Mouse (Mus musculus): ENCODE results near the gene Camta1. TPM values are rescaled to one million over a fixed set of nuclear protein-coding genes. Genes with fewer than 3 reads are reported as not detected.

Gene Camta1
- polyA plus RNA-seq, 2 experiments: 7.3 to 32.8 TPM

GRCm38 (mm10) chr4:151302195-151303126, 559.2 kb downstream of the Camta1 start:
- no peak for TF ChIP-seq EP300 (IDR thresholded peaks at IDR 0.05; ENCODE audit: low read depth)
- peak; percentile 68 for TF ChIP-seq CTCF (IDR thresholded peaks at IDR 0.05; ENCODE audit: low read depth)
- H3K4me3 ChIP-seq (ENCODE audit: insufficient read depth in 1 of 2, low read depth in 2 of 2, low read length in 2 of 2): no peak overlapping the region
- no peaks in the 10 kb centered on the region for H3K4me1 ChIP-seq (replicated peaks; ENCODE audit: control insufficient read depth in 2 of 2, insufficient read depth in 2 of 2, low read length in 1 of 2)
- ATAC-seq (ENCODE audit: insufficient read depth) (no peak), DNase-seq (ENCODE audit: low read depth in 3 of 3, low spot score in 3 of 3) (no peak)
- WGBS (ENCODE audit: insufficient replicate concordance): 43% methylated on average over 11 of the region's 11 CpGs
- H3K4me2 ChIP-seq (ENCODE audit: low read depth): no peak overlapping the region
- no peak overlapping the region for H3K27ac ChIP-seq
- no peaks in the 10 kb centered on the region for H3K36me3 ChIP-seq (replicated peaks; ENCODE audit: control insufficient read depth, insufficient read depth, low read depth)
- no peaks in the 10 kb centered on the region for H3K27me3 ChIP-seq (ENCODE audit: control insufficient read depth, insufficient read depth, low read length)
- no peak overlapping the region for H3K9ac ChIP-seq (replicated peaks)
- no peaks in the 10 kb centered on the region for H3K9me3 ChIP-seq (ENCODE audit: control insufficient read depth, low read length)

DNA sequence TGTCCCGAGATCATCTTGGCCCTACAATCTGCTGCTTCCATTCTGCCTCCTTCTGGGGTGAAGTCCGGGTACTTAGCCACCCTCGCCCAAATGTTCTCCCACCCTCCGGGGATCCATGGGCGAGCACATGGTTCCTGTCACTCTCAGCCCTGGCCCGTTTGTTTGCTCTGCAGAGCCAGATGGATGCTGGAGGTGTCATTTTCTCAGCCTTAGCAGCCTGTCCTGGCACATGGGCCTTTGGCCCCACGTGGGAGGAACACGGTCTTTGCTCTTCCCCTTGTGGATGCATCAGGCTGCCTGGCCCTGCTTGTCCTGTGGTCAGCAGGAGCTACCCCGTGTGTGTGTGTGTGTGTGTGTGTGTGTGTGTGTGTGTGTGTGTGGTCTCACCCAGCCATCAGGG, 560.3 kb downstream of the Camta1 start:
- WGBS (ENCODE audit: insufficient replicate concordance): 39% methylated on average over 9 of the region's 9 CpGs
- no peak overlapping the region for H3K4me3 ChIP-seq (ENCODE audit: insufficient read depth in 1 of 2, low read depth in 2 of 2, low read length in 2 of 2)
- ATAC-seq (ENCODE audit: insufficient read depth): no peak
- no peaks in the 10 kb centered on the region for H3K9me3 ChIP-seq (ENCODE audit: control insufficient read depth, low read length)
- no peak overlapping the region for H3K27ac ChIP-seq
- H3K4me1 ChIP-seq (replicated peaks; ENCODE audit: control insufficient read depth in 2 of 2, insufficient read depth in 2 of 2, low read length in 1 of 2): no peaks in the 10 kb centered on the region
- TF ChIP-seq CTCF (IDR thresholded peaks at IDR 0.05; ENCODE audit: low read depth): no peak
- TF ChIP-seq EP300 (IDR thresholded peaks at IDR 0.05; ENCODE audit: low read depth): no peak
- no peak overlapping the region for H3K4me2 ChIP-seq (ENCODE audit: low read depth)
- no peak for DNase-seq (ENCODE audit: low read depth in 3 of 3, low spot score in 3 of 3)
- H3K9ac ChIP-seq (replicated peaks): no peak overlapping the region
- no peaks in the 10 kb centered on the region for H3K36me3 ChIP-seq (replicated peaks; ENCODE audit: control insufficient read depth, insufficient read depth, low read depth)
- H3K27me3 ChIP-seq (ENCODE audit: control insufficient read depth, insufficient read depth, low read length): no peaks in the 10 kb centered on the region

- 18% methylated on average over 15 of the region's 15 CpGs for WGBS (ENCODE audit: insufficient replicate concordance)
- H3K4me2 ChIP-seq (ENCODE audit: low read depth): no peak overlapping the region
- no peaks in the 10 kb centered on the region for H3K4me1 ChIP-seq (replicated peaks; ENCODE audit: control insufficient read depth in 2 of 2, insufficient read depth in 2 of 2, low read length in 1 of 2)
- no peak for TF ChIP-seq CTCF (IDR thresholded peaks at IDR 0.05; ENCODE audit: low read depth)
- no peak for TF ChIP-seq EP300 (IDR thresholded peaks at IDR 0.05; ENCODE audit: low read depth)
- no peaks in the 10 kb centered on the region for H3K36me3 ChIP-seq (replicated peaks; ENCODE audit: control insufficient read depth, insufficient read depth, low read depth)
- H3K27me3 ChIP-seq (ENCODE audit: control insufficient read depth, insufficient read depth, low read length): no peaks in the 10 kb centered on the region
- no peaks in the 10 kb centered on the region for H3K9me3 ChIP-seq (ENCODE audit: control insufficient read depth, low read length)
- no peak for ATAC-seq (ENCODE audit: insufficient read depth)
- H3K27ac ChIP-seq: no peak overlapping the region
- no peak overlapping the region for H3K9ac ChIP-seq (replicated peaks)
- H3K4me3 ChIP-seq (ENCODE audit: insufficient read depth in 1 of 2, low read depth in 2 of 2, low read length in 2 of 2): no peak overlapping the region
- no peak for DNase-seq (ENCODE audit: low read depth in 3 of 3, low spot score in 3 of 3)
Observed at GRCm38 (mm10) chr4:151300706-151301105, 561.0 kb downstream of the Camta1 start.

DNA sequence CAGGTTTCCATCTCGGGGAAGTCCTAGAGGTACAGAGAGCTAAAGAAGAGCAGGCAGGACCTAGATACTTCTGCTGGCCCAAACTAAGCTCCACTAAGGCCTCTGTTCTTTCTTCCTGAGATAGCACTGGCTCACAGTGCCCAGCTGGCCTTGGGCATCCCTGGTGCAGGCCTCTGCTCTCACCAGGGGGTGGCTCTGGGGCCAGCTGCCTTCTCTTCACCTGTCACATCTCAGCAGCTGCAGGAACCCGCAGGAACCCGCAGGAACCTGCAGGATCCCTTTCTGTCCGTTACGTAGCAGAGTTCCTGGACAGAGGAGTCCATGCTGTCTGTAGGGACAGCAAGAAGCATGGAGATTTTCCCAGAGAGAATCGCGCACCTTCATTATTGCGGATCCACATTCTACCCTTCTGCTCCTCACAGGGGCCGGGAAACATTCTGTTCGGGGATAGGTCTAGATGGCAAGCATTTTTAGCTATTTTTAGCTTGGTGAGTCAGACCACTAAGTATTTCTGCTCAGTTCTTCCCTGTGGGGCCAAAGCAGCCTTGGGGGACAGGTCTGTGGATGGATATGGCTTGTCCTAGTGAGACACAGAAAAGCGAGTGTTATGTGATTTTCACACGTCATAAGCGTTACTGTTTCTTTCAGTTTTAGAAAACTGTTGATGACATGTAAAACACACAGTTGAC, 566.0 kb downstream of the Camta1 start:
- Histone ChIP-seq H3K4me3 (ENCODE audit: insufficient read depth in 1 of 2, low read depth in 2 of 2, low read length in 2 of 2) (no peak overlapping the region), H3K9me3 (ENCODE audit: control insufficient read depth, low read length) (no peaks in the 10 kb centered on the region), H3K4me1 (replicated peaks; ENCODE audit: control insufficient read depth in 2 of 2, insufficient read depth in 2 of 2, low read length in 1 of 2) (no peaks in the 10 kb centered on the region), H3K9ac (replicated peaks) (no peak overlapping the region), H3K4me2 (ENCODE audit: low read depth) (no peak overlapping the region), H3K27ac (no peak overlapping the region), H3K27me3 (ENCODE audit: control insufficient read depth, insufficient read depth, low read length) (no peaks in the 10 kb centered on the region), H3K36me3 (replicated peaks; ENCODE audit: control insufficient read depth, insufficient read depth, low read depth) (no peaks in the 10 kb centered on the region)
- DNase-seq (ENCODE audit: low read depth in 3 of 3, low spot score in 3 of 3) (no peak), ATAC-seq (ENCODE audit: insufficient read depth) (no peak)
- 72% methylated on average over 13 of the region's 13 CpGs for WGBS (ENCODE audit: insufficient replicate concordance)
- TF ChIP-seq CTCF (IDR thresholded peaks at IDR 0.05; ENCODE audit: low read depth): no peak
- TF ChIP-seq EP300 (IDR thresholded peaks at IDR 0.05; ENCODE audit: low read depth): no peak
